Mouse (Mus musculus) liver, embryonic 12.5 days (tissue): ENCODE measurements around the gene Pnpo. TPM values are rescaled to one million over a fixed set of nuclear protein-coding genes. Genes with fewer than 3 reads are reported as not detected.

ENCODE experiments used
- ATAC-seq: fragments of 200-750 bp; cut with Nextera tagmentation; 2 replicates; pipeline ENCODE4 v1.8.0; 2017; ENCODE audit warnings: moderate number of reproducible peaks, mild to moderate bottlenecking, moderate library complexity
- H3K27ac ChIP-seq: fragments of 300-500 bp; sonication (generic); 2 replicates; pipeline ENCODE4 v1.5.1; 2016; ENCODE audit warnings: mild to moderate bottlenecking
- H3K27me3 ChIP-seq: fragments of 300-500 bp; sonication (generic); replicated peaks from 2 replicates; pipeline ENCODE4 v1.6.1; 2016; ENCODE audit warnings: mild to moderate bottlenecking, moderate library complexity
- H3K36me3 ChIP-seq: fragments of 300-500 bp; sonication (generic); 2 replicates; pipeline ENCODE4 v1.6.1; 2016; ENCODE audit warnings: mild to moderate bottlenecking, moderate library complexity
- H3K4me1 ChIP-seq: fragments of 300-500 bp; sonication (generic); 2 replicates; pipeline ENCODE4 v1.6.1; 2016
- H3K4me2 ChIP-seq: fragments of 300-500 bp; sonication (generic); 2 replicates; pipeline ENCODE4 v1.6.1; 2016; ENCODE audit warnings: mild to moderate bottlenecking, moderate library complexity
- H3K4me3 ChIP-seq: fragments of 300-500 bp; sonication (generic); 2 replicates; pipeline ENCODE4 v1.5.1; 2016; ENCODE audit warnings: mild to moderate bottlenecking, moderate library complexity
- H3K9ac ChIP-seq: fragments of 300-500 bp; sonication (generic); 2 replicates; pipeline ENCODE4 v1.6.1; 2016; ENCODE audit warnings: mild to moderate bottlenecking, moderate library complexity
- H3K9me3 ChIP-seq: fragments of 300-500 bp; sonication (generic); replicated peaks from 2 replicates; pipeline ENCODE4 v1.6.1; 2016; ENCODE audit warnings: mild to moderate bottlenecking, moderate library complexity
- WGBS: fragments of 180-500 bp; shearing (Covaris S2); methylation state at CpG from one replicate; pipeline ENCODE4 v1.1.7; 2016; ENCODE audit not compliant: insufficient replicate concordance; 5-methylcytosine and 5-hydroxymethylcytosine counted together
- polyA plus RNA-seq: library from polyadenylated mRNA; unstranded; fragments of >200 nt; fragmentation: Nextera tagmentation; extraction: Ambion mirVana; gene quantifications from 2 replicates; pipeline ENCODE4 v1.2.1, GENCODE M21; 2016

The Pnpo gene
- polyA plus RNA-seq, 1 experiment from 2014 or later: 528 TPM

DNA sequence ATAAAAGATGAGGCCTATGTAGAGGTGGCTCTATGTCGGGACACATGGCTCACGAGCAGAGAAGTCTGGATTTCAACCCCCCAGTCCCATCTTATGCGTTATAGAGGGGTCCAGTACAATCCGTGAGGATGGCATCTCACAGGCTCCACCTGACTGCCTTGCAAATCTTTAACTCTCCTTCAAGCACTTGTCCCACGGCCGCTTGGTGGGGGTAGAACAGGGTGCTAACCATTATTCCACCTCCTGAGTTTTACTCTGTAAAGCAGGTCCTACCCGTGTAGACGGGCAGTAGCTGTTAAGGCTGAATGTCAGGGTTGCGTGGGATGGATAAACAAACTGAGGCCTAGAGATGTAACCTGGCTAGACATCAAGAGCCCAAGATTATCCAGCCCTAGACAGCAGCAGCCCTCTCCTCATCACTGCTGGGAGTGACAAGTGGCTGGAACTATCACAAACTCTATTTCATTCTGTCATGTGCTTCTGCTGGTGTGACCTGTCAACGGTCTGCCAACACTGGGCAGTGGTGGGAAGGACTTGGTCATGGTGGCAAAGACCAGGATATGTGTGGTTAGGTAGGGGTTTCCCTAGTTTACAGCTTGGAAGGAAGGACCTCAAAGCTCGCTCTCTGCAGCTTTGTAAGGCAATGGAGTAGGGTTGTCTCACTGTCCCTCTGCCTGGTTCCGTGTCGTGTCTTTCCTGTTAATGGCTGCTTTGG, 10.1 kb downstream of the Pnpo start:
- Histone ChIP-seq H3K9ac (peak overlapping the region; percentile 64; the same call in 1 of the 2 replicates), H3K9me3 (no peaks in the 10 kb centered on the region), H3K27me3 (peaks cover 7% of the 10 kb centered on the region; the same call in 1 of the 2 replicates), H3K4me2 (0 out of 2 replicates have a peak overlapping the region, but pooled peaks have one; percentile 62), H3K4me1 (peaks cover 97% of the 10 kb centered on the region), H3K36me3 (peaks cover 37% of the 10 kb centered on the region), H3K27ac (peak overlapping the region; percentile 98), H3K4me3 (no peak overlapping the region)
- 83% methylated on average over 13 of the region's 13 CpGs for WGBS
- ATAC-seq: no peak

DNA sequence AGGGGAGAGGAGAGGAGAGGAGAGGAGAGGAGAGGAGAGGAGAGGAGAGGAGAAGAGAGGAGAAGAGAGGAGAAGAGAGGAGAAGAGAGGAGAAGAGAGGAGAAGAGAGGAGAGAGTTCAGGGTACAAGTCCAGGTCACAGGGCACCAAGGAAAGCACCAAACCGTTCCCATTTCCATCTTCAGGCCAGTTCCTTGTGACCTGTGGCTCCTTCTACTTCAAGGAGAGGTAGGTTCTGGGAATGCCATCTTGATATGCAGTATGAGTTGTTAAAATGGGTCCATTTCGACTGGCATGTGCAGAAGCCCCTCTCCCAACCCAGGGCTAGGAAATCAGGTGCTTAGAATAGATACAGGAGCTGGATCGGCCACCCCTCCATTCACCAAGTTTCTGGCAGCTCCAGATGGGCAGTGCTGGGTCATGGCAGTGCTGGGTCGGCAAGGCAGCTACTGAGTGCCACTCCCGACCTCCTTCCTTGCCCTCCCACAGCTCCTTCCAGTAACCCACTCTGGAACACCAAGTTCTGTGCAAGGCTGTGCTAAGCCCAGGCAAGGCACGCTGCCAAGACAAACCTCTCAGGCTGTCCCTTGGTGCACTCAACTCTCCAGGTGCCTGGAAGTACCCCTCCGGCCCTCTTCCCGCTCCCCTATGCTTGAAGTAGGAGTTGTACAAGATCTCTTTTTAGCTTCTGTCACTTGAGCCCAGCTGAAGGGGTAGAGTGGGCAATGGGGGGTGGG, 12.3 kb downstream of the Pnpo start:
- H3K4me1 ChIP-seq: peaks cover 97% of the 10 kb centered on the region

GRCm38 (mm10) chr11:96929766-96930331, 13.9 kb downstream of the Pnpo start:
- Histone ChIP-seq H3K4me1 (peaks cover 97% of the 10 kb centered on the region), H3K27ac (peak overlapping the region; percentile 95), H3K4me3 (no peak overlapping the region), H3K9me3 (no peaks in the 10 kb centered on the region), H3K9ac (peak overlapping the region; percentile 54), H3K4me2 (peak overlapping the region; percentile 50), H3K36me3 (no peaks in the 10 kb centered on the region), H3K27me3 (peaks cover 15% of the 10 kb centered on the region)
- 29% methylated on average over 9 of the region's 9 CpGs for WGBS
- ATAC-seq: peak; percentile 59

More for the DNA sequence above, 12.3 kb downstream of the Pnpo start:
- Histone ChIP-seq H3K9me3 (no peaks in the 10 kb centered on the region), H3K4me3 (no peak overlapping the region), H3K27me3 (peaks cover 15% of the 10 kb centered on the region), H3K36me3 (peaks cover 15% of the 10 kb centered on the region), H3K27ac (peak overlapping the region; percentile 65), H3K4me2 (0 out of 2 replicates have a peak overlapping the region, but pooled peaks have one; percentile 13), H3K9ac (peak overlapping the region; percentile 12; the same call in 1 of the 2 replicates)
- 60% methylated on average over 8 of the region's 8 CpGs for WGBS
- ATAC-seq: no peak

- peaks cover 97% of the 10 kb centered on the region for H3K4me1 ChIP-seq
Observed at GRCm38 (mm10) chr11:96929096-96929765, 14.6 kb downstream of the Pnpo start.

GRCm38 (mm10) chr11:96928691-96929090, 15.1 kb downstream of the Pnpo start:
- Histone ChIP-seq H3K4me1 (peaks cover 97% of the 10 kb centered on the region), H3K9ac (peak overlapping the region; percentile 49)
- 46% methylated on average over 5 of the region's 5 CpGs for WGBS

More at GRCm38 (mm10) chr11:96929096-96929765, 14.6 kb downstream of the Pnpo start:
- Histone ChIP-seq H3K9ac (peak overlapping the region; percentile 54), H3K4me2 (peak overlapping the region; percentile 50), H3K9me3 (no peaks in the 10 kb centered on the region), H3K27ac (peak overlapping the region; percentile 95), H3K27me3 (peaks cover 15% of the 10 kb centered on the region), H3K4me3 (no peak overlapping the region), H3K36me3 (no peaks in the 10 kb centered on the region)
- 43% methylated on average over 13 of the region's 13 CpGs for WGBS
- no peak for ATAC-seq

DNA sequence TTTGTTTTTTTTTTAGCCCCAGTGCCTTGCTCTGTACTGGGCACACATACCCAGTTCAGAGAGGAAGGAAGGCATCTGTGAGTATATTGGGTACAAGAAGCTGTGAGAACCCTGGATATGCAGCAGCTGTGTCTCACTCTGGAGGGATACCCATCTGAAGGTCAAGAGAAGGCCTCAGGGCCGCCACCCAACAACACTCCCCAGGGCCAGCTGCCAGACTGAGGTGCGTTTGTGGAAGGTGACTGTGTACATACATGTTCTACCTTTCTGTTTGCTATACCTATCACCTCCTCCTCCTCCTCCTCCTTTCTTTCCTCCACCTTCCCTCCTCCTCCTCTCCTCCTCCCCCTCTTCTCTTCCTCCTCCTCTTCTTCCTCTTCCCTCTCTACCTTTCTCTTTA, 15.7 kb downstream of the Pnpo start, which contains the start of gene Prr15l:
Gene Prr15l, plus strand, starts transcription at position 17 of the 400 bp plus-strand sequence.
- peak within 1 kb of the TSS; percentile 95 for H3K27ac ChIP-seq
- H3K9me3 ChIP-seq: no peaks in the 10 kb centered on the region
- no peaks in the 10 kb centered on the region for H3K36me3 ChIP-seq
- ATAC-seq: no peak
- WGBS: 74% methylated on average over 2 of the region's 2 CpGs
- peaks cover 91% of the 10 kb centered on the region for H3K4me1 ChIP-seq
- peak within 1 kb of the TSS; percentile 49 for H3K9ac ChIP-seq
- peaks cover 19% of the 10 kb centered on the region for H3K27me3 ChIP-seq
- H3K4me3 ChIP-seq: no peak within 1 kb of the TSS
- H3K4me2 ChIP-seq: peak within 1 kb of the TSS; percentile 50

More at GRCm38 (mm10) chr11:96928691-96929090, 15.1 kb downstream of the Pnpo start:
- Histone ChIP-seq H3K36me3 (no peaks in the 10 kb centered on the region), H3K9me3 (no peaks in the 10 kb centered on the region), H3K4me2 (peak overlapping the region; percentile 50), H3K27ac (peak overlapping the region; percentile 95; the same call in 1 of the 2 replicates), H3K27me3 (peaks cover 15% of the 10 kb centered on the region), H3K4me3 (no peak overlapping the region)
- ATAC-seq: no peak

DNA sequence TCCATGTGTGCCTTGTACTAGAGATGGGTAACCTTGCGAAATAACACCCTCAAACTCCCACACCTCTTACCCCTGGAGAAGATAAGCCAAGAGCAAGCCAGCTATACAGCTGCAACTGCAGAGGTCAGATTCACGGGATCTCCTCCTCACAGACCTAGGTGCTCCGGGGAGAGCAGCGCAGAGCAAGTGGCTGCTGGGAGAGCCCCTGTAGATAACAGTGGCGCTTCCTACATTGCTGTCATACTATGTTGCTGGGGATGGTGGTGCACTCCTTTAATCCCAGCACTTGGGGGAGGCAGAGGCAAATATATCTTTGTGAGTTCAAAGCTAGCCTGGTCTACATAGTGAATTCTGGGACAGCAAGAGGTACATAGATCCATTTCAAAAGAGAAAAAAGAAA, 17.2 kb downstream of the Pnpo start:
- Histone ChIP-seq H3K4me3 (no peak overlapping the region), H3K9me3 (no peaks in the 10 kb centered on the region), H3K4me2 (peak overlapping the region; percentile 35), H3K4me1 (peaks cover 78% of the 10 kb centered on the region), H3K9ac (0 out of 2 replicates have a peak overlapping the region, but pooled peaks have one; percentile 61), H3K27me3 (peaks cover 19% of the 10 kb centered on the region), H3K27ac (peak overlapping the region; percentile 95), H3K36me3 (no peaks in the 10 kb centered on the region)
- ATAC-seq: peak; percentile 92
- WGBS: 23% methylated on average over 5 of the region's 5 CpGs

- Histone ChIP-seq H3K27me3 (peaks cover 25% of the 10 kb centered on the region), H3K27ac (peak overlapping the region; percentile 95), H3K4me1 (peaks cover 72% of the 10 kb centered on the region), H3K9ac (peak overlapping the region; percentile 61), H3K4me3 (no peak overlapping the region), H3K9me3 (no peaks in the 10 kb centered on the region), H3K4me2 (peak overlapping the region; percentile 35), H3K36me3 (no peaks in the 10 kb centered on the region)
- ATAC-seq: peak; percentile 44; the same call in 1 of the 2 replicates
- WGBS: 50% methylated on average over 12 of the region's 12 CpGs
Observed at GRCm38 (mm10) chr11:96925469-96926148, 18.2 kb downstream of the Pnpo start.

DNA sequence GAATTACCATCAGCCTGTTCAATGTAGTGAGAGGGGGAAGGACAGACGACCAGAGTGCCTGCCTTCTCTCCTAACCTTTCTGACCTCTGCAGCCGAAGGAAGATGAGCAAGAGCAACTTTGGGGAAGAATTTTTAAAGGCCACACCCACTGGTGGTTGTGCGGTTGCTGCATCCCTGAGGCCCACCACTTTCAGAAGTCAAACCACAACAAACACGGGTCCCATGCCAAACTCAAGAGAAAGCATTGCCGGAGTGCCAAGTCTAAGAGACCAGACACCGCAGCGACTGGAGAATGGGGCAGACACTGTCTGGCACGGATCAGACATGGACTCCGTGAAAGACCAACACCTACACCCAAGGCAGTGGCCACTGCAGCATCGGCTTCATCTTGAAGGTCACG, 18.9 kb downstream of the Pnpo start:
- Histone ChIP-seq H3K4me2 (peak overlapping the region; percentile 35), H3K9ac (peak overlapping the region; percentile 61; the same call in 1 of the 2 replicates), H3K36me3 (no peaks in the 10 kb centered on the region), H3K4me3 (no peak overlapping the region), H3K27ac (peak overlapping the region; percentile 95), H3K27me3 (peaks cover 27% of the 10 kb centered on the region), H3K9me3 (no peaks in the 10 kb centered on the region), H3K4me1 (peaks cover 72% of the 10 kb centered on the region)
- 35% methylated on average over 11 of the region's 11 CpGs for WGBS
- ATAC-seq: no peak

DNA sequence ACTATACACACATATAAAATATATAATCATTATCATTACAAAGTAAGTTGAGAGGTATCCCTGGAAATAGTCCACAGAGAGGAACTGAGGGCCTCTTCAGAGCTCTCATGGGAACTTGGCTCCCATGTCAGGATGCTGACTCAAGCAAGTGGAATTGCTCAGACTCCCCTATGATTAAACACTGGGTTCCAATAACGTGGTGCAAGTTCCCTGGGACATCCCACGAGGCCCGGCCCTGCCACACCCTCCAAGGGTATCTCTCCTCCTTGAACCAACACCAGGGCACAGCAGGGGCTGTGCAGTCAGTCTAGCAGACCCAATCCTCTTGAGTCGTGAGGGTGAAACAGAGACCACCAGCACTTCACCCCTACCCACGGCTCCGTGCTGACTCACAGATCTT, 24.8 kb downstream of the Pnpo start:
- Histone ChIP-seq H3K4me2 (peak overlapping the region; percentile 16), H3K4me1 (peaks cover 59% of the 10 kb centered on the region), H3K36me3 (no peaks in the 10 kb centered on the region), H3K9ac (peak overlapping the region; percentile 52), H3K4me3 (no peak overlapping the region), H3K27me3 (0 out of 2 replicates have a peak, but pooled peaks cover 13% of the 10 kb centered on the region), H3K9me3 (no peaks in the 10 kb centered on the region), H3K27ac (peak overlapping the region; percentile 92)
- WGBS: 36% methylated on average over 6 of the region's 6 CpGs
- no peak for ATAC-seq

DNA sequence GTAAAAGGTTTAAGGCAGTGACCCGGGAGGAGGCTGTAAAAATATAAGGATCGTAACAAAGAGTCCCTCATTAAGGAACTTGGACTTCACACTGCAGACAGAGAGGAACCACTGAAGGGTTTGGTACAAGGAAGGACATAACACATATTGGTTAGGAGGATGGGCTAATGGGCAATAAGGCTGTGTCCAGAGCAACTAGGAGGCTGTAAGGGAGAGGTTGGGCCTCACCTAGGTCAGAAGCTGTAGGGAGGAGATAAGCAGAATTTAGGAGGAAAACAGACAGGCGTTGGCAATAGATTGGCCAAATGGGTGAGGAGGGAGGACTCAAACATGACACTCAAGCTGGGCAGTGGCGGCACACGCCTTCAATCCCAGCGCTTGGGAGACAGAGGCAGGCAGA, 26.4 kb downstream of the Pnpo start:
- WGBS: 26% methylated on average over 6 of the region's 6 CpGs
- ATAC-seq: peak; percentile 84

More for the DNA sequence above, 26.4 kb downstream of the Pnpo start:
- Histone ChIP-seq H3K36me3 (peaks cover 7% of the 10 kb centered on the region; the same call in 1 of the 2 replicates), H3K4me3 (peak overlapping the region; percentile 26), H3K27ac (peak overlapping the region; percentile 92), H3K4me1 (peaks cover 61% of the 10 kb centered on the region), H3K4me2 (peak overlapping the region; percentile 57), H3K9ac (peak overlapping the region; percentile 69), H3K9me3 (no peaks in the 10 kb centered on the region), H3K27me3 (0 out of 2 replicates have a peak, but pooled peaks cover 8% of the 10 kb centered on the region)
